Mouse (Mus musculus): ENCODE results near the gene Pygm.

GRCm38 (mm10) chr19:6408749-6409148 is 24.6 kb downstream of the Pygm start:
- TF ChIP-seq GATA1 (IDR thresholded peaks at IDR 0.05; ENCODE audit: low read length) = no peak
- no peak for TF ChIP-seq TAL1 (IDR thresholded peaks at IDR 0.05; ENCODE audit: low read length)
